29 mouse cellular contexts compared by ENCODE assay signal in the genomic region with DNA sequence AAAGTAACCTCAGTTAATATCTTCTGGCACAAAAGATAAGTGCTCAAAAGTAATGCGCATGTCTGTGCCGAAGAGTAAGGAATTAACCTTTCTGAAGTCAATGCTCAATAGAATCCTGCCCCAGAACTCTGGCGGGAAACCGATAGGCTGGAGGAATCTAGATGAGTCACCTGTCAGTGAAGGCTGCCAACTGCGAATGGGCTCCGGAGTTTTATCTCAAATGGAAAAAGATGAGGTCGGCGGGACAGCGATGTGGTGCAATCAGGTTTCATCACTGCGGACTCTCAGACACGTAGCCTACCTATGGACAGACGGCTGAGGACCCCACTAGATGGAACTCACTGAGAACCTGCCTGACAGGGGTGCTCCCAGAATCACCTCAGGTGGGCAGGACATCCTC.
DNase-seq lines count a peak whose midpoint lies in the region; ATAC-seq and TF ChIP-seq lines count a peak whose summit lies in the region.
"Had no signal": no experiment of that assay in that cellular context is flagged by ENCODE, and none has a peak within 500 bp of the region (broad histone marks: within the 10 kb centered on the region; RNA-seq: fewer than 3 reads in every experiment).

No protein-coding gene starts in this region.

- intact Hi-C loops in gastrocnemius, adult 2 months (cut with DNase I) = loop anchor here (10.0 kb wide), 1 partner anchor 110 kb away; a partner anchor contains a TSS

- H3K27me3 ChIP-seq in heart, embryonic 11.5 days (ENCODE audit: control insufficient read depth, insufficient read depth, low read length) = no peaks in the 10 kb centered on the region
- H3K27me3 ChIP-seq in liver, postnatal 0 days (ENCODE audit: insufficient read depth, low read length) = no peaks in the 10 kb centered on the region
- H3K27me3 ChIP-seq: embryonic facial prominence, embryonic 13.5 days; forebrain, embryonic 13.5 days; heart, embryonic 12.5 days; heart, embryonic 15.5 days; hindbrain, embryonic 13.5 days; intestine, embryonic 15.5 days had no signal

- 70% methylated on average over 12 of the region's 12 CpGs for WGBS in heart, embryonic 11.5 days (ENCODE audit: insufficient replicate concordance)
- 82% methylated on average over 12 of the region's 12 CpGs for WGBS in liver, postnatal 0 days (ENCODE audit: insufficient replicate concordance)

- DNase-seq in cerebellum, adult 11-12 months = peak; percentile 5
- no peak for DNase-seq in cerebellum, postnatal 36 days
- peak; percentile 76 for DNase-seq in adrenal gland, adult 2 months
- DNase-seq in adrenal gland, postnatal 14 days = peak; percentile 79
- DNase-seq in gastrocnemius, adult 2 months = no peak
- DNase-seq in liver, postnatal 0 days = no peak
- DNase-seq in testis, postnatal 10 days (ENCODE audit: low spot score) = no peak
- DNase-seq: cerebellum, adult 2 months; cerebellum, adult 9-11 months; embryo, embryonic 11 days; gastrocnemius, postnatal 14 days; heart, adult 11 months; heart, postnatal 10 days; heart, postnatal 36 days; kidney, adult 11 months had no signal

- no peak for TF ChIP-seq CTCF in gastrocnemius, adult 2 months (IDR thresholded peaks at IDR 0.05)
- no peak for TF ChIP-seq CTCF in liver, postnatal 0 days (IDR thresholded peaks at IDR 0.05; ENCODE audit: low read depth)

- H3K27ac ChIP-seq in heart, embryonic 11.5 days (ENCODE audit: low read depth, low read length) = no peak overlapping the region
- no peak overlapping the region for H3K27ac ChIP-seq in gastrocnemius, adult 2 months
- H3K27ac ChIP-seq in liver, postnatal 0 days (ENCODE audit: low read depth) = no peak overlapping the region
- H3K27ac ChIP-seq: embryonic facial prominence, embryonic 10.5 days; embryonic facial prominence, embryonic 13.5 days; forebrain, embryonic 10.5 days; forebrain, embryonic 13.5 days; heart, embryonic 15.5 days; hindbrain, embryonic 10.5 days; hindbrain, embryonic 13.5 days; intestine, embryonic 15.5 days had no signal

- ATAC-seq in heart, embryonic 11.5 days (replicated peaks; ENCODE audit: insufficient number of reproducible peaks, low FRiP score, low TSS enrichment) = no peak
- no peak for ATAC-seq in liver, postnatal 0 days
- ATAC-seq: activated CD4-positive, CD25-positive, alpha-beta regulatory T cell, adult 4 months; CD4-positive, CD25-positive, alpha-beta regulatory T cell, adult 4 months; forebrain, embryonic 13.5 days; forebrain, embryonic 16.5 days; hindbrain, embryonic 16.5 days; intestine, embryonic 15.5 days had no signal

- H3K9me3 ChIP-seq in heart, embryonic 11.5 days (replicated peaks; ENCODE audit: control insufficient read depth, low read length) = no peaks in the 10 kb centered on the region
- no peaks in the 10 kb centered on the region for H3K9me3 ChIP-seq in liver, postnatal 0 days (ENCODE audit: low read length)
- H3K9me3 ChIP-seq: embryonic facial prominence, embryonic 10.5 days; embryonic facial prominence, embryonic 13.5 days; forebrain, embryonic 10.5 days; forebrain, embryonic 13.5 days; heart, embryonic 12.5 days; heart, embryonic 15.5 days; hindbrain, embryonic 10.5 days; hindbrain, embryonic 13.5 days; intestine, embryonic 15.5 days had no signal

- no peaks in the 10 kb centered on the region for H3K36me3 ChIP-seq in heart, embryonic 11.5 days (ENCODE audit: control insufficient read depth, insufficient read depth, low read length)
- H3K36me3 ChIP-seq in liver, postnatal 0 days (replicated peaks; ENCODE audit: insufficient read depth, low read length) = no peaks in the 10 kb centered on the region
- H3K36me3 ChIP-seq: embryonic facial prominence, embryonic 10.5 days; embryonic facial prominence, embryonic 13.5 days; heart, embryonic 12.5 days; heart, embryonic 15.5 days; hindbrain, embryonic 10.5 days; hindbrain, embryonic 13.5 days; intestine, embryonic 15.5 days had no signal

- no peak overlapping the region for H3K4me2 ChIP-seq in heart, embryonic 11.5 days
- no peak overlapping the region for H3K4me2 ChIP-seq in liver, postnatal 0 days (ENCODE audit: low read depth, low read length)
- H3K4me2 ChIP-seq: embryonic facial prominence, embryonic 13.5 days; forebrain, embryonic 13.5 days; heart, embryonic 12.5 days; heart, embryonic 15.5 days; hindbrain, embryonic 13.5 days; intestine, embryonic 15.5 days had no signal

- no peak overlapping the region for H3K4me3 ChIP-seq in heart, embryonic 11.5 days (ENCODE audit: low read depth, low read length)
- H3K4me3 ChIP-seq in gastrocnemius, adult 2 months = no peak overlapping the region
- no peak overlapping the region for H3K4me3 ChIP-seq in liver, postnatal 0 days (ENCODE audit: low read depth, low read length)
- H3K4me3 ChIP-seq: embryonic facial prominence, embryonic 10.5 days; embryonic facial prominence, embryonic 13.5 days; forebrain, embryonic 10.5 days; forebrain, embryonic 13.5 days; heart, embryonic 12.5 days; heart, embryonic 15.5 days; hindbrain, embryonic 10.5 days; hindbrain, embryonic 13.5 days; intestine, embryonic 15.5 days had no signal

- no peak for TF ChIP-seq EP300 in liver, postnatal 0 days (IDR thresholded peaks at IDR 0.05; ENCODE audit: low read depth)

- H3K4me1 ChIP-seq in heart, embryonic 11.5 days (ENCODE audit: control insufficient read depth, insufficient read depth, low read length) = peaks cover 10% of the 10 kb centered on the region
- no peaks in the 10 kb centered on the region for H3K4me1 ChIP-seq in liver, postnatal 0 days (ENCODE audit: insufficient read depth)
- H3K4me1 ChIP-seq: embryonic facial prominence, embryonic 10.5 days; forebrain, embryonic 10.5 days; hindbrain, embryonic 10.5 days had no signal

- H3K9ac ChIP-seq in heart, embryonic 11.5 days (ENCODE audit: low read depth, low read length) = no peak overlapping the region
- H3K9ac ChIP-seq in liver, postnatal 0 days (replicated peaks) = no peak overlapping the region
- H3K9ac ChIP-seq: embryonic facial prominence, embryonic 13.5 days; forebrain, embryonic 13.5 days; heart, embryonic 12.5 days; heart, embryonic 15.5 days; hindbrain, embryonic 13.5 days; intestine, embryonic 15.5 days had no signal

Comparison
In these comparisons a context has a peak if more than half of its experiments do, and no peak if none do; other contexts are left out.
1. DNase-seq: peak in cerebellum, adult 11-12 months (single experiment), adrenal gland, adult 2 months (single experiment) and adrenal gland, postnatal 14 days (single experiment); none in cerebellum, postnatal 36 days (0 of 2), gastrocnemius, adult 2 months (single experiment), liver, postnatal 0 days (single experiment) and testis, postnatal 10 days (single experiment).